8 mouse cellular contexts compared by ENCODE assay signal in the genomic region with DNA sequence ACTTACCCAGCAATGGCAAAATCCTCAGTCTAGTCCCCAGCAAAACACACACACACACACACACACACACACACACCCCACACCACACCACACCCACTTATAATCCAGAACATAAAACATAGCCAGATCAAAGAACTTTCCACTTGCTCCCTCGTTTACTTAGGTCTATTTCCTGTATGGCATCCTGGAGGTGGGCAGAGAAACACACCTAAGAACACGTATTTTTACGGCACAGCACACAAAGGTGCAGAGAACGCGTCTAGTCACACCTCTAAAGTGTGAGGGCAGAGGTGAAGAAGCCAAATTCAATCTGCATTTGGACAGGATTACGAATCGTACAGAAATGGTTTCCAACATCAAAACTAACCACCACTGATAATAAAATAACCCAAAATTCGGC. TPM values are rescaled to one million over a fixed set of nuclear protein-coding genes. Genes with fewer than 3 reads are reported as not detected.
DNase-seq lines count a peak whose midpoint lies in the region; ATAC-seq lines count a peak whose summit lies in the region.

No protein-coding gene starts in this region.

- no peaks in the 10 kb centered on the region for H3K27me3 ChIP-seq in lung, embryonic 15.5 days
- H3K27me3 ChIP-seq in embryonic facial prominence, embryonic 15.5 days, result no peaks in the 10 kb centered on the region
- no peaks in the 10 kb centered on the region for H3K27me3 ChIP-seq in limb, embryonic 11.5 days (ENCODE audit: control insufficient read depth, insufficient read depth, low read length)
- H3K27me3 ChIP-seq in stomach, embryonic 15.5 days (replicated peaks), result no peaks in the 10 kb centered on the region

- ATAC-seq in lung, embryonic 15.5 days (ENCODE audit: borderline replicate concordance, extremely low read depth, low FRiP score, low TSS enrichment), result no peak
- ATAC-seq in embryonic facial prominence, embryonic 15.5 days (ENCODE audit: insufficient number of reproducible peaks, low FRiP score, low TSS enrichment, low read depth), result no peak
- ATAC-seq in limb, embryonic 11.5 days (ENCODE audit: insufficient number of reproducible peaks, low FRiP score, low TSS enrichment, low read depth), result no peak
- no peak for ATAC-seq in stomach, embryonic 15.5 days (ENCODE audit: insufficient read depth, low FRiP score, low read depth)

- 38% methylated on average over 8 of the region's 8 CpGs for WGBS in lung, embryonic 15.5 days
- WGBS in embryonic facial prominence, embryonic 15.5 days, result 58% methylated on average over 8 of the region's 8 CpGs
- WGBS in limb, embryonic 11.5 days, result 50% methylated on average over 8 of the region's 8 CpGs
- 50% methylated on average over 8 of the region's 8 CpGs for WGBS in stomach, embryonic 15.5 days

- peaks cover 16% of the 10 kb centered on the region for H3K4me1 ChIP-seq in lung, embryonic 15.5 days
- H3K4me1 ChIP-seq in embryonic facial prominence, embryonic 15.5 days, result peaks cover 16% of the 10 kb centered on the region
- 0 out of 2 replicates have a peak, but pooled peaks cover 3% of the 10 kb centered on the region for H3K4me1 ChIP-seq in limb, embryonic 11.5 days (ENCODE audit: control insufficient read depth, insufficient read depth, low read length)
- H3K4me1 ChIP-seq in stomach, embryonic 15.5 days, result peaks cover 12% of the 10 kb centered on the region

- H3K9ac ChIP-seq in lung, embryonic 15.5 days, result peak overlapping the region; percentile 90
- no peak overlapping the region; the same call in 1 of the 2 replicates for H3K9ac ChIP-seq in embryonic facial prominence, embryonic 15.5 days
- no peak overlapping the region for H3K9ac ChIP-seq in limb, embryonic 11.5 days (ENCODE audit: low read length)
- peak overlapping the region; percentile 77; the same call in 1 of the 2 replicates for H3K9ac ChIP-seq in stomach, embryonic 15.5 days

- H3K27ac ChIP-seq in lung, embryonic 15.5 days, result no peak overlapping the region
- H3K27ac ChIP-seq in embryonic facial prominence, embryonic 15.5 days (replicated peaks), result no peak overlapping the region
- H3K27ac ChIP-seq in limb, embryonic 11.5 days (replicated peaks; ENCODE audit: low read depth, low read length), result no peak overlapping the region
- no peak overlapping the region; the same call in 1 of the 2 replicates for H3K27ac ChIP-seq in stomach, embryonic 15.5 days

- DNase-seq in lung, adult 18-20 months, result no peak
- no peak for DNase-seq in limb, embryonic 11.5 days (ENCODE audit: low spot score)
- DNase-seq in gastrocnemius, postnatal 10 days, result no peak
- no peak for DNase-seq in spleen, postnatal 10 days (ENCODE audit: low spot score in 2 of 2)
- no peak for DNase-seq in gastrocnemius, postnatal 25 days

- H3K36me3 ChIP-seq in lung, embryonic 15.5 days, result no peaks in the 10 kb centered on the region
- H3K36me3 ChIP-seq in embryonic facial prominence, embryonic 15.5 days, result no peaks in the 10 kb centered on the region
- no peaks in the 10 kb centered on the region for H3K36me3 ChIP-seq in limb, embryonic 11.5 days (ENCODE audit: control insufficient read depth, insufficient read depth, low read length)
- H3K36me3 ChIP-seq in stomach, embryonic 15.5 days, result no peaks in the 10 kb centered on the region

- no peaks in the 10 kb centered on the region for H3K9me3 ChIP-seq in lung, embryonic 15.5 days
- H3K9me3 ChIP-seq in embryonic facial prominence, embryonic 15.5 days (replicated peaks), result no peaks in the 10 kb centered on the region
- H3K9me3 ChIP-seq in limb, embryonic 11.5 days (ENCODE audit: control insufficient read depth, low read length), result no peaks in the 10 kb centered on the region
- no peaks in the 10 kb centered on the region for H3K9me3 ChIP-seq in stomach, embryonic 15.5 days

- H3K4me2 ChIP-seq in lung, embryonic 15.5 days, result peak overlapping the region; percentile 62
- peak overlapping the region; percentile 79 for H3K4me2 ChIP-seq in embryonic facial prominence, embryonic 15.5 days (replicated peaks)
- peak overlapping the region; percentile 79 for H3K4me2 ChIP-seq in limb, embryonic 11.5 days (ENCODE audit: low read depth, severe bottlenecking)
- peak overlapping the region; percentile 74 for H3K4me2 ChIP-seq in stomach, embryonic 15.5 days

- H3K4me3 ChIP-seq in lung, embryonic 15.5 days, result peak overlapping the region; percentile 94
- H3K4me3 ChIP-seq in embryonic facial prominence, embryonic 15.5 days (replicated peaks), result peak overlapping the region; percentile 97
- H3K4me3 ChIP-seq in limb, embryonic 11.5 days (ENCODE audit: low read depth, low read length), result peak overlapping the region; percentile 75
- peak overlapping the region; percentile 97 for H3K4me3 ChIP-seq in stomach, embryonic 15.5 days (replicated peaks)

RNA-seq across cellular contexts. Expression of a gene that starts 1.1 kb away (rescaled TPM):
- polyA plus RNA-seq in lung, embryonic 15.5 days (2015; fragmentation: Nextera tagmentation; extraction: Ambion mirVana), result 20.9 TPM in 2 replicates
- 20.8 TPM in 2 replicates for polyA plus RNA-seq in embryonic facial prominence, embryonic 15.5 days (2015; fragmentation: Nextera tagmentation; extraction: Ambion mirVana)
- polyA plus RNA-seq in limb, embryonic 11.5 days (2014; fragmentation: Nextera tagmentation; extraction: Ambion mirVana), result 25.0 and 27.9 TPM in 2 replicates
- 19.9 TPM in 2 replicates for polyA plus RNA-seq in stomach, embryonic 15.5 days (2015; fragmentation: Nextera tagmentation; extraction: Ambion mirVana)
- total RNA-seq in gastrocnemius, postnatal 10 days (2021), result 10 to 100 TPM; 10.6 to 12.6 TPM
- 1 to 10 TPM; 7.3 to 7.6 TPM for total RNA-seq in gastrocnemius, postnatal 25 days (2021)

RNA-seq across cellular contexts. Expression of a gene that starts 33.6 kb away (rescaled TPM):
- polyA plus RNA-seq in lung, embryonic 15.5 days (2015; fragmentation: Nextera tagmentation; extraction: Ambion mirVana), result 3.6 and 3.8 TPM in 2 replicates
- 3.5 and 3.8 TPM in 2 replicates for polyA plus RNA-seq in embryonic facial prominence, embryonic 15.5 days (2015; fragmentation: Nextera tagmentation; extraction: Ambion mirVana)
- 6.3 and 6.9 TPM in 2 replicates for polyA plus RNA-seq in limb, embryonic 11.5 days (2014; fragmentation: Nextera tagmentation; extraction: Ambion mirVana)
- polyA plus RNA-seq in stomach, embryonic 15.5 days (2015; fragmentation: Nextera tagmentation; extraction: Ambion mirVana), result 3.2 and 3.3 TPM in 2 replicates
- total RNA-seq in gastrocnemius, postnatal 10 days (2021), result 1 to 10 TPM; 6.3 to 9.8 TPM
- total RNA-seq in gastrocnemius, postnatal 25 days (2021), result 1 to 10 TPM; 7.1 to 7.2 TPM

Comparison
In these comparisons a context has a peak if more than half of its experiments do, and no peak if none do; other contexts are left out.
1. H3K9ac ChIP-seq: peak in lung, embryonic 15.5 days (single experiment) and stomach, embryonic 15.5 days (single experiment); none in embryonic facial prominence, embryonic 15.5 days (single experiment) and limb, embryonic 11.5 days (single experiment).
2. Peak in every context shown above with its lines, with median percentiles within 50 percentile points of each other: H3K4me2 ChIP-seq and H3K4me3 ChIP-seq.